Mouse (Mus musculus) adrenal gland, postnatal 14 days (tissue): ENCODE measurements around the gene Gm8720. TPM values are rescaled to one million over a fixed set of nuclear protein-coding genes. Genes with fewer than 3 reads are reported as not detected.
"Not testable (repeated sequence)": the region's sequence is repeated elsewhere in the genome, so short reads cannot be mapped to it uniquely, and the experiment has no call there.

Source experiments
- DNase-seq: peaks from one replicate; pipeline ENCODE4 v3.0.0; 2021; ENCODE audit warnings: mixed read lengths
- long read RNA-seq, 2 experiments: library from polyadenylated mRNA; stranded (forward); transcript quantifications; one replicate each; pipeline ENCODE4 v2.0.0; 2021
- total RNA-seq: library from RNA; stranded (reverse); gene quantifications from 2 replicates; pipeline ENCODE4 v1.2.3, GENCODE M21; 2021

The Gm8720 gene
- not detected in 2 replicates for total RNA-seq
- long read RNA-seq, experiment 1, result 0 reads
- long read RNA-seq, experiment 2, result 0 reads

DNA sequence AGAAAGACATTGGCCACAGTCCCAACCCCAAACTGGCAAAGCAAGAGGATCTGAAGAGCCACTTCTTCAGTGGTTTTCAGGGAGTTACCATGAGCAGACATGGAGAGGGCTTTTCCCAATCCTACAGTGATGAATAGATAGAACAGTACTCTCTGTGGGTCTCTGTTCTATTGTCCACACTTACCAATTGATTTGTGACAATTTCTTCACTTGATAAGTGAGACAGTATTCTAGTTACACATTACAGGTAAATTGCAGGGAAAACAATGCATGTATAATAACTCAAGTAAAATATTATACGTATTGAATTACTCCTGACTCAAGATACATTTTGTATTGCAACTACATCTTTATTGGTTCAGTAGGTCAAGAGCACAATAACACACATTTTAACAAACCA is at the start of gene Gm8720:
Gm8720 (minus strand) TSS at position 101 of the 400 bp plus-strand sequence.
- not testable (repeated sequence) for DNase-seq

- DNase-seq, result not testable (repeated sequence)
Measured at GRCm38 (mm10) chr7:23055240-23055639, 12.0 kb downstream of the Gm8720 start, which contains the start of gene Vmn1r163. TSS of gene Vmn1r163 (plus strand) at chr7:23055540.

DNA sequence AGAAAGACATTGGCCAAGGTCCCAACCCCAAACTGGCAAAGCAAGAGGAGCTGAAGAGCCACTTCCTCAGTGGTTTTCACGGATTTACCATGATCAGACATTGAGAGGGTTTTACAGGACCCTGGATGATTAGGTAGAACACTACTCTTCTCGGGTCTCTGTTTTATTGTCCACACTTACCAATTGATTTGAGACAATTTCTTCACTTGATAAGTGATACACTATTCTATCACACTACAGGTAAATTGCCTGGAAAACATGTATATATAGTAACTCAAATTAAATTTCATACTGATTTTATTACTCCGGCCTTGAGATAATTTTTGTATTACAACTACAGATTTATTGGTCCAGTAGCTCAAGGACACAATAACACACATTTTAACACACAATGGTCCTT is 47.4 kb downstream of the Gm8720 start, which contains the start of gene Gm4216:
Gm4216 (minus strand) TSS at position 101 of the 400 bp plus-strand sequence.
- not testable (repeated sequence) for DNase-seq

Other genes with a start within 250 kb of the Gm8720 start
- gene Vmn1r159, start 223.9 kb downstream of the Gm8720 start, total RNA-seq, result not detected in 2 replicates
- not detected in 2 replicates for gene Vmn1r160, start 196.2 kb downstream of the Gm8720 start, total RNA-seq
- not detected in 2 replicates for gene Gm4214, start 82.8 kb downstream of the Gm8720 start, total RNA-seq
- not detected in 2 replicates for gene Gm4216, start 47.5 kb downstream of the Gm8720 start, total RNA-seq
- not detected in 2 replicates for gene Vmn1r163, start 11.9 kb downstream of the Gm8720 start, total RNA-seq
- not detected in 2 replicates for gene Gm10662, start 77.0 kb upstream of the Gm8720 start, total RNA-seq
- not detected in 2 replicates for gene Vmn1r165, start 149.9 kb upstream of the Gm8720 start, total RNA-seq
- not detected in 2 replicates for gene Vmn1r166, start 184.2 kb upstream of the Gm8720 start, total RNA-seq
- gene Gm6902, start 211.4 kb upstream of the Gm8720 start, total RNA-seq, result not detected in 2 replicates
- gene Nlrp4e, start 233.7 kb upstream of the Gm8720 start, total RNA-seq, result not detected in 2 replicates